ENCODE assay signal across 8 mouse cellular contexts in genomic region chr14:48246236-48246635, GRCm38 (mm10).
DNase-seq lines count a peak whose midpoint lies in the region; ATAC-seq and TF ChIP-seq lines count a peak whose summit lies in the region.

No protein-coding gene starts in this region.

- H3K27me3 ChIP-seq in kidney, embryonic 16.5 days (ENCODE audit: insufficient read depth, low read length), result no peaks in the 10 kb centered on the region
- H3K27me3 ChIP-seq in G1E (ENCODE audit: insufficient read depth, low read length), result peaks cover 6% of the 10 kb centered on the region; the same call in 1 of the 2 replicates
- H3K27me3 ChIP-seq in midbrain, embryonic 14.5 days (ENCODE audit: control insufficient read depth, insufficient read depth, low read length), result no peaks in the 10 kb centered on the region

- intact Hi-C loops in heart, postnatal 14 days (cut with DNase I), result loop anchor here (5.0 to 10.0 kb wide), 2 partner anchors 86 to 109 kb away; no protein-coding TSS in a partner anchor

- no peak for TF ChIP-seq CTCF in G1E (IDR thresholded peaks at IDR 0.05; ENCODE audit: low read depth, low read length)

- H3K9ac ChIP-seq in kidney, embryonic 16.5 days (replicated peaks; ENCODE audit: low read length), result no peak overlapping the region
- H3K9ac ChIP-seq in midbrain, embryonic 14.5 days (replicated peaks; ENCODE audit: low read length), result no peak overlapping the region

- no peaks in the 10 kb centered on the region for H3K4me1 ChIP-seq in kidney, embryonic 16.5 days (ENCODE audit: insufficient read depth, low read length)
- no peaks in the 10 kb centered on the region for H3K4me1 ChIP-seq in G1E (ENCODE audit: insufficient read depth, low read depth, low read length)
- peaks cover 3% of the 10 kb centered on the region; the same call in 1 of the 2 replicates for H3K4me1 ChIP-seq in midbrain, embryonic 14.5 days (ENCODE audit: control insufficient read depth, insufficient read depth, low read length)

- no peak overlapping the region for H3K27ac ChIP-seq in kidney, embryonic 16.5 days (ENCODE audit: low read length)
- H3K27ac ChIP-seq in midbrain, embryonic 14.5 days (replicated peaks; ENCODE audit: low read depth, low read length), result no peak overlapping the region

- no peak overlapping the region for H3K4me3 ChIP-seq in kidney, embryonic 16.5 days (ENCODE audit: low read length)
- no peak overlapping the region for H3K4me3 ChIP-seq in G1E (ENCODE audit: low read depth, low read length)
- H3K4me3 ChIP-seq in midbrain, embryonic 14.5 days (replicated peaks; ENCODE audit: low read depth, low read length), result no peak overlapping the region

- H3K4me2 ChIP-seq in kidney, embryonic 16.5 days (replicated peaks; ENCODE audit: low read depth, low read length), result no peak overlapping the region
- H3K4me2 ChIP-seq in midbrain, embryonic 14.5 days (ENCODE audit: low read length), result no peak overlapping the region

- H3K9me3 ChIP-seq in kidney, embryonic 16.5 days (ENCODE audit: low read length), result no peaks in the 10 kb centered on the region
- no peaks in the 10 kb centered on the region for H3K9me3 ChIP-seq in G1E (replicated peaks)
- H3K9me3 ChIP-seq in midbrain, embryonic 14.5 days (ENCODE audit: control insufficient read depth, low read length), result no peaks in the 10 kb centered on the region

- peaks cover 3% of the 10 kb centered on the region; the same call in 1 of the 2 replicates for H3K36me3 ChIP-seq in kidney, embryonic 16.5 days (ENCODE audit: insufficient read depth, low read length)
- H3K36me3 ChIP-seq in G1E (replicated peaks), result no peaks in the 10 kb centered on the region
- H3K36me3 ChIP-seq in midbrain, embryonic 14.5 days (ENCODE audit: control insufficient read depth, insufficient read depth, low read length), result 0 out of 2 replicates have a peak, but pooled peaks cover 4% of the 10 kb centered on the region

- 0 out of 2 replicates have a peak, but pooled peaks have one; percentile 35 for ATAC-seq in kidney, embryonic 16.5 days (ENCODE audit: low FRiP score, low TSS enrichment)
- ATAC-seq in G1E (ENCODE audit: extremely low read depth, insufficient number of reproducible peaks, low FRiP score, poor library complexity, severe bottlenecking), result peak; percentile 49
- peak; percentile 43; the same call in 1 of the 2 replicates for ATAC-seq in midbrain, embryonic 14.5 days (ENCODE audit: low FRiP score, low TSS enrichment)
- ATAC-seq in activated CD4-positive, CD25-positive, alpha-beta regulatory T cell, adult 4 months, result no peak

- WGBS in kidney, embryonic 16.5 days, result 59% methylated on average over 3 of the region's 3 CpGs
- WGBS in midbrain, embryonic 14.5 days, result 68% methylated on average over 3 of the region's 3 CpGs

- DNase-seq in kidney, postnatal 36 days, result no peak
- DNase-seq in G1E (ENCODE audit: low spot score), result no peak
- DNase-seq in heart, postnatal 14 days, result peak; percentile 29 to 49
- DNase-seq in midbrain, embryonic 14.5 days, result peak; percentile 37
- DNase-seq in adrenal gland, postnatal 4 days (ENCODE audit: low spot score in 2 of 2), result no peak
- DNase-seq in embryo, embryonic 10.5 days (ENCODE audit: low spot score), result no peak

Comparison
In these comparisons a context has a peak if more than half of its experiments do, and no peak if none do; other contexts are left out.
1. DNase-seq: peak in heart, postnatal 14 days (2 of 2) and midbrain, embryonic 14.5 days (single experiment); none in kidney, postnatal 36 days (0 of 2), G1E (single experiment), adrenal gland, postnatal 4 days (0 of 2) and embryo, embryonic 10.5 days (single experiment).